Mouse (Mus musculus): ENCODE measurements around the gene Ppp2r5d.

Gene Ppp2r5d

DNA sequence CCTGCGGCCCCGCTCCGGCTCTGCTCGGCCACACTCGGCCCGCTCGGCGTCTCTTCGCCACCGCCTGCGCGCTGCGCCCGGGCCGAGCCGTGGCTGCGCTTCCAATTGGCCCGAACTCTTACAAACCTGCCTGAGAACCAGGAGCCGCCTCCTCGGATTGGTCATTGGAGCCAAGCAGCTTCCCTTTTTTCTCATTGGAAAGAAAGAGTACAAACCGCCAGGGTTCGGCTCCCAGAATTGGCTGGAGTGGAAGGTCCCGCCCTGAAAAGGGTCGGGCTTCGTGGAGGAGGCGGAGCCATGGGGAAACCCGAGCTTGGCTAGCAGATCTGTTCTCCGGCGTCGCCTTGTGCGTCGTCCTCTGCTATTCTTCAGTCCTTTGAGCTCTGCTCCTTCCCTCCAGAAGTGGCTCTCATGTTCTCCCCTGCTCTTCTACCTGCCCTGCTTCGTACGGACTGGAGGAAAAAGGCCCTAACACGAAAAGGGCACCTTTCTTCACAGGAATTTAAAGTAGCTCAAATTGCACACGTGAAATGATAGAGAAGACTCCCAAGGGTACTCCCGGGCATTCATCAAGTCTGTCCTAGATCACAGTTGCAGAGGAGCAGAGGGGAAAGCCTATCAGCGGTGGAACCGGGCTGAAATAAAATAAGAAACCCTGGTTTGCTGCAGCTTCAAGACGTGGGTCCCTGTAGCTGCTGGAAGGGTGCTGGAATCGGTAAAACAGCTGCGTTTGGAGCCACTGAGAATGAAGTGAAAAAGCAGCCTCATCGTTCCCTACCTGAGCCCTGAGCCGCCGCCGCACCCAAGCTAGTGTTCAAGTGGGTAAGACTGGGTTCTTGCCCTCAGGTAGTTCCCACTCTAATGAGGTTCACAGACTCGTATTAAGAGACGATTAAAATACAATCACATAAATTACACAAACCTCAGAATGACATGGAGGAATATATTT, at the start of gene Ppp2r5d:
Ppp2r5d (minus strand) TSS at position 225 of the 949 bp plus-strand sequence.
- DNase-seq (ENCODE audit: low read depth, low spot score): peak; percentile 97

DNA sequence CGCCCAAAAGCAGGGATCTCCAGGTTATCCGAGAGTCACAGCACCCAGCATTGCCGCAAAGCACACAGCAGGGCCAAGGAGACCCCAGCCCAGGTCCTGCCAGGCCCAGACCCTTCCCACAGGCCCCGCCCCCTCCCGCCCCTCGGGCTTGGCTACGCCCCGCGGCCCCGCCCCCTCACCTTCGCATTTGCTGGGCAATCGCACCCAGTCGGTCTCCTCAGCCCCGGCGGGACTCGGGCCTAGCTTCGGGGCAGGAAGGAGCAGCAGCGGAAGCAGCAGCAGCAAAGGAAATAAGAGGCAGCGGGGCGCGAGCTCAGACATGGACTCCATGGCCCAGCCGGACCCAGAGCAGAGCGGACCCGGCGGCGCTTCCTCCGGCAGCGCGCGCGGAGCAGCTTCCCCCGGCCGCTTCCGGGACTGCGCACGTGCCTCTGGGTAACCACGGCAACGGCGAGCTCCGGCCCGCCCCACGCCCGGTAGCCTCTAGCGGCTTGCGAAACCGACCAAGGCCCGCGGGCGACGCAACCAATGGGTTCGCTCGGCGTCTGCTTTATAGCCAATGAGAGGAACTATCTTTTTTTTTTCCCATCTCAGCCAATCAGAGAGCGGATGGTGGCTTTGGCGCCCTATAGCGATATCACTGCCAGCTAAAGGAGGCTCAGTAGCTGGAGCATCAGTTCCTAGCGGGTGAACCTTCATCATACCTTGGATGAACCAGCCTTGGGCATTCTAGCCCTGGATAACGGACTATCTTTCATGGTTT, 47.1 kb upstream of the Ppp2r5d start, which contains the start of gene Cnpy3:
Cnpy3 (minus strand) TSS at position 421 of the 763 bp plus-strand sequence.
- DNase-seq (ENCODE audit: low read depth, low spot score): peak; percentile 100

DNA sequence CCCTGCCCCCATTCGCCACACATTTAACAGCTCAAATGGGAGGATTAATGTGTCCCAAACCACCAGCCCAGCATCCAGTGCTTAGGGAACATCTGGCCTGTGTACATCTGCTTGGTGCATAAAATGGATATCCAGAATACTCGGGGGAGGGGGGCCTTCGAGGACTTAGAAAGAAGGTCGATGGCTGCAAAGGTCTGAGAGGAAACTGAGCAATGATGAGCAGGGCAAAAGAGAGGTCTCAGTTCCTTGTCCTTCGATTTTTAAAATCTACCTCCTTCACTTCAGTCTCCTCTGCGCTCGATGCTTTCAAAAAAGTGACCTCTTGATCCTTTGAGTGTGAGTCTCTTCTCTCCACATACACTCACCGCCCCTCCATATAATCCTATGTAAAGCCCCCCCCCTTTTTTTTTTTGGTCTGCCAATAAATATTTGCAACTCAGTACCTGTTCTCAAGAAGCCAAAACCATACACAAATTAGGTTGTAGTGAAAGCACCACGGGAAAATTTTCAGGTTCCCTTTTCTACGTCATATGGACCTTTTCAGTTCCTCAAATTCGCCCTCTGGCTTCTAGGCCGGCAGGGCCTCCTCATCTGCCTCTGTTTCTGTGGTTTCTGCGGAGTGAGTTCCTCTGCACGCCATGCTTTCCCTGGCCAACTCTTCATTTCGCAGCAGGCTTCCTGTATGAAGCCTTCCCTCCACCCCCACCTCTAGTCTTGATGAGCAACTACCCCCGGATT, 46.3 kb upstream of the Ppp2r5d start:
- peak; percentile 85 for DNase-seq (ENCODE audit: low read depth, low spot score)

DNA sequence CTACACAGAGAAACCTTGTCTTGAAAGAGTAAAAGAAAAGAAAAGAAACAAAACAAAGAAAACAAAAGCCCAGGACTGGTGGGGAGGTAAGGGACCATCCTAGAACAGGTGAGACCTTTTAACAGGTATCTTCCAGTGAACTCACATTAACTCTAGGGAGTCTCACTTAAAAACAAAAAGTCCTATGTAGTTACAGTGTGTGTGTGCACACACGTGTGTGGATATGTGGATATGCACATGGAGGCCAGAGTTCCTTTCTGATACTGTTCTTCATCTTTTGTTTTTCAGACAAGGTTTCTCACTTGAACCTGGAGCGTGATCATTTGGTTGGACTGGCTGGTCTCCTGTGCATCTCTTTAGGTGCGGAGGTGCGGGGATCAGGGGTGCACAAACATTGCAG, 45.7 kb upstream of the Ppp2r5d start:
- DNase-seq (ENCODE audit: low read depth, low spot score): no peak

DNA sequence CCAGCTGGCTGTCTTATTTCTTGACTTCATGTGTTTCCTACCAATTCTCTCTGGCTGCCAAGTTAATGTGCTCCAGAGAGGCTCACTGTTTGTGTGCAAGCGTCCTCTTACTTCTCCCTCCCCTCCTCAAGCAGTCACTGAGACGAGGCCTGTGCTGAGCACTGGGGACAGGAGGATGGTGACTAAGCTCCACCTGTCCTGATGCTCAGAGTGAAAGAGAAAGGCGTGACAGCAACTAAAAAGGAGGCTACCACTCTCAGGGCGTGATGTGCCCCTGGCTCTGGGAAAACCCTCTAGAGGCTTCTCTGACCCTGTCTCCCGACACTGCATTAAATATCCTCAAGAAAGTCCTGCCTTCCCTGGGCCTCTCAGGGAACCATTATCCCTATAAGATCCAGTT, 44.4 kb upstream of the Ppp2r5d start:
- no peak for DNase-seq (ENCODE audit: low read depth, low spot score)

DNA sequence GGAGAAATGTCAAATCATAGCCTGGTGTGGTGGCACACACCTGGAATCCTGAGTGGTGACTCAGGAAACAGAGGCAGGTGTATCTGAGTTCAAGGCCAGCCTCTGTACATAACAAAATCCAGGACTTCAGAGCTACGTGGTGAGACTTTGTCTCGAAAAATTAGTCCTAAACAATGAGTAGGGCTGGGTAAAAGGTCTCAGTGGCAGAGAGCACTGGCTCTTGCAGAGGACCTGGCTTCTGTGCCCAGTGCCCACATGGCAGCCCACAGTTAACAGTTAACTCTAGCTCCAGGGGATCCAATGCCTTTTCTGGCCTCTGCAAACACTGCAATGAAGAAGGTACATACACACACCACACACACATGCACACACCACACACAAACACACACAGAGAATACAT, 42.9 kb upstream of the Ppp2r5d start:
- DNase-seq (ENCODE audit: low read depth, low spot score): no peak

DNA sequence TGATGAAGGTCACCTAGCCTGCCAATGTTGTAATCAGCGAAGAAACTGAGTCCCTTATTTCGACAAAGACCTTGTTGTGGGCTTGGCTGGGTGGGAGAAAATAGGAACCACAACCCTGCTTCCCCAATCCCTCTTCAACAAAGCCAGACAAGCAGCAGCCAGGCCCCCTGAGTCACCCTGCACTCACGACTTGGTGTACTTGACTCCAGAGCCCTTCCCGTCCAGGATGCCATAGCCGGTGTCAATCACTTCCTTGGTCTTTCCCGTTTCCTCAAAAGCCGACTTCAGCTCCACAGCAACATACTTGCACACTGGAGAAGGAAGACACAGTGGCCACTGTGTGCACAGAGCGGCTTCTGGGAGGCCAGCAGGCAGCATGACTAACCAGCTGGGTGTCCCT, 42.3 kb upstream of the Ppp2r5d start:
- DNase-seq (ENCODE audit: low read depth, low spot score): no peak

DNA sequence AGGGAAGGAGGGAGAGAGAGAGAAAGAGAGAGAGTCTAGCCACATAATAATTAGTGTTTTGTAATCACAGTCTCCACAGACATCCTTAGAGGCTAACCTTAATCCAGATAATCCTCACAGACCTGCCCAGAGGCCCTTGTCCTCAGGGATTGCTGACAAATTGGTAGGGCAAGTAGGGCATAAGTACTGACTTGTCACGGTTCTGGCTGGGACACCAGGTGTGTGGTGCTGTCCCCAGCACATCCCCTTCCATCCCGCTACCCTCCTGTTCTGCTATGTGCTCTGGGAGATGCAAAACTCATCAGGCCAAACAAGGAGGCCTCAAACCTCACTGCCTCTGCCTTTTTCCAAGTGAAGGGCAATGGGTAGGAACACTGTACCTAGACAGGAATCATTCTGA, 40.6 kb upstream of the Ppp2r5d start:
- no peak for DNase-seq (ENCODE audit: low read depth, low spot score)

DNA sequence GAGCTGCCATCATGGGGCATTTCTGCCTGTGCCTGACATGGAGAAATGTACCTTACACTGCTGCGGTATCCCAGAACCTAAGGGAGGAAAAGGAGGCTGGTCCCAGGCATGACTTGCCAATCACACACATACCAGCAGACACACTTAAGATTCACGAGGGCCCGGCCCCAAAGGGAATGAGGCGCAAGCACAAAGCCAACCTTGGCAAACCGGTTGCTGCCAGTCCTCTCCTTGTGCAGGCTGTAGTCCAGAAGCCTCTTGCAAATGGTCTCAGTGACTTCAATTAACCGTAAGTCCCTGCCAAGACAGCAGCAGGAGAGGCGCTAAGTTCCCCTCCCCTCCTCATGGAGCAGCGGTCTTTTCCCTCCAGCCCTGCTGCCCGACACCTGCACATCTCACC, 38.1 kb upstream of the Ppp2r5d start:
- DNase-seq (ENCODE audit: low read depth, low spot score): no peak

DNA sequence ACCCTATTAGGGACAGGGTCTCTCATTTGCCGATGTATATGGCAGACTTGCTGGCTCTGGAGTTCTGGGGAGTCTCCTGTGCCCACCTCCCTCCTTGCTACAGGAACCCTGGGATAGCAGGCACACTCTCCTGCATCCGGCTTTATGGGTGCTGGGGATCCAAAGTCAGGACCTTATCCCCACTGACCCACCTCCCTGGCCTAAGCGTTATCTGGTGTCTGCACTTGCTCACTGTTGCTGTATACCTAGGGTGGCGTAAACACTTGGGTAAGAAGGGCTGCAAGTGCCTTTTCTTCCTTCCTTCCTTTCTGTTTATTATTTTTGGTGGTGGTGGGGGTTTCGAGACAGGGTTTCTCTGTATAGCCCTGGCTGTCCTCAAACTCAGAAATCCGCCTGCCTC, 36.4 kb upstream of the Ppp2r5d start:
- DNase-seq (ENCODE audit: low read depth, low spot score): no peak

DNA sequence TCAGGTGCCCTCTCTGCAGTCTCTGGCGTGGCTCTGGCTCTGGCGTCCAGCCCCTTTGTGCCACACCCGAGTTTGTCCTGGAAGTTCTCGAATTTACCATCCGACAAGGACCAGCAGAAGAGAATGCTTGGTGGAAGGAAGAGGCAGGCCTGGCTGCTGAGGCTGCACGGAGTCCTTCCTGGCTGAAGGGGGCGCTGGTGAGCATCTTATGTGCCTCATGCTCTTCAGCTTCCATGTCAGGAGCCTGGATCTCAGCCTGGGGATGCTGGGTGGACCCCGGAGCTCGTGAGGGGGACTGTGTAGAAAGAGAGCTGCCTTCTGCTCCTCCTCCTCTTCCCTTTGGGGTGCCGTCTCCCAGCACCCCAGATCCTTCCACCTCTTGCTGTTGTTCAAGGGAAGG, 31.2 kb upstream of the Ppp2r5d start:
- DNase-seq (ENCODE audit: low read depth, low spot score): peak; percentile 34

DNA sequence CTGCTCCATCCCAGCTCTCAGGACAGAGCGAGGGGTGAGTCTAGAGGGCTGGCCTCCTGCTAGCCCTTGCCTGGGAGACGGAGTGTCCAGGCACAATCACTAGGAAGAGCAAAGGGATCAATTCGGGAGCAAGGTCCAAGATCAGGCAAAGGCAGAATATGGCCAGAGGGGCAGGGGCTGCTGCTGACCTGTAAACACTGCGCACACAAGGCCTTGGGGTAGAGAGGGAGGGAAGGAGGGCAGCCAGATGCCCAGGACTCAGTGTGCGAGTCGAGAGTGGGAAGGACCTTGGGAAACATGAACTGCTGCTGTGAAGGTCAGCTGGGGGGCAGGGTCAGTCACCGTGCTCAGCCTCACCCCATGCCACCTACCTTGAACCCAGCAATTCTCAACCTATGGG, 30.4 kb upstream of the Ppp2r5d start:
- DNase-seq (ENCODE audit: low read depth, low spot score): no peak

DNA sequence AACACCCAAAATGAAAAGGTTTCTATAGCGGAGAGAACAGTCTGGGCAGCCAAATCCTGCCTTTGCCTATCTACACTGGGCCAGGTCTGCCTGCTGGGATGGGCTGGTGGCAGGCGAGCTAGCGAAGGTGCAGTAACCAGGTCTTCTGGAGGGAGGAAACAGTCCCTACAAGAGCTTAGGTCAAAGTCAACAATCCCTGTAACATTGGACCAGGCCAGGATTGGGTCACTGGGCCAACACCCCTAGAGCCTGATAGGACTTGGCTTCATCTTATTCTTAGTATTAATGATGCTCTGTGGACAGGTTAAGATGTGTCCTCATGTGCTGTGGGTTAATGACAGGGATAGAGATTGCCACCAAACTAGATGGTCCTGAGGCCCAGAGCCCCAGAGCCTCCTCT, 29.1 kb upstream of the Ppp2r5d start:
- no peak for DNase-seq (ENCODE audit: low read depth, low spot score)

DNA sequence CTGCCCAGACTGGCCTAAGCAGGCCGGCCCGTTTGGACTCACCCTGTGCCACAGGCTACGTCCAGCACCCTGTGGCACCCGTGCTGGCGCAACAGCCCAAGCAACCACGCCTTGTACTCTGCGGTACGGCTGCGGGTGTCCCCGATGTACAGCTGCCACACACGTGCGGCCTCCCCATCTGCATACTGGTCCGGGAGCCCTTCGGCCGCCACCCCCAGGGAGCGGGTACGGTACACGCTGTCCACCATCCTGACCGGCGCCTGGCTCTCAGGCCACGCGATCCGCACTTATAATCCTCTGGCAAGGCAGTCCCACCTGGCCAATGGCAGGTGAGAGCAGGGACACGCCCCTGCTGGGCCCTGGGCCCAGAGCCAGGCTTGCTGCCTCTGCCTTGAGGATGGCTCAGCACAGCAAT, 24.0 kb upstream of the Ppp2r5d start, which contains the start of gene Gnmt:
Gnmt (minus strand) TSS at position 265 of the 415 bp plus-strand sequence.
- no peak for DNase-seq (ENCODE audit: low read depth, low spot score)

DNA sequence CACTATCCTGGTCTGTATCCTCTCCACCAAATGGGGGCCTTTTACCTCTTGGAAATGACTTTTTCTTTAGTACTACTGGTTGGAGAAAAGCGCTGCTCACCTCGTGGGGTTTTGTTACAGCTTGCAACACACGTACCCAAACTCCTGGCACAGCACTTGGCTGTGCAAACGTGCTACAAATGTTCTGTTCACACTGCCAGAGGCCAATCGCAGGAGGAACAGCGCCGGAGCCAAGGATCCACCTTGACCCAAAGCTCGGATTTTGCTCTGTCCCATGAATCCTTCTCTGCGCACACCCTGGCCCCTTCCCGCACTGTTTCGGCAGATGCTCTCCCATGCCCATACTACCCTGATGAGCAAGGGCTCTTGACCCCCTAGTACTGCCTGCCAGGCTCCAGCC, 23.6 kb upstream of the Ppp2r5d start:
- no peak for DNase-seq (ENCODE audit: low read depth, low spot score)

DNA sequence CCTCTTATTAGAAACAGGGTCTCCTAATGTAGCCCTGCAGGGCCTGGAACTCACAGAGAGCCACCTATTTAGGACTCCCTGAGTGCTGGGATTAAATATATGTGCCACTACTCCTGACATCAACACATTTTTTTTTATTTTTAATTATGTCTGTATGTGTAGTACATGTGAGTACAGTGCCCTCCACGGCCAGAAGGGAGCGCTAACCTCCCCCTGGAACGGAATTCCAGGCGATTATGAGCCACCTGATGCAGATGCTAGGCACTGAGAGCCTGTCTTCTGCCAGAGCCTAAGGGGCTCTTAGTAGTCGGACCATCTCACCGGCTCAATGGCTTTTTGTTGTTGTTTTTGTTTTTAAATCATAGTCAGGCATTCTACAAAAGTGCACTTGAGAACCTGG, 23.1 kb upstream of the Ppp2r5d start:
- no peak for DNase-seq (ENCODE audit: low read depth, low spot score)

DNA sequence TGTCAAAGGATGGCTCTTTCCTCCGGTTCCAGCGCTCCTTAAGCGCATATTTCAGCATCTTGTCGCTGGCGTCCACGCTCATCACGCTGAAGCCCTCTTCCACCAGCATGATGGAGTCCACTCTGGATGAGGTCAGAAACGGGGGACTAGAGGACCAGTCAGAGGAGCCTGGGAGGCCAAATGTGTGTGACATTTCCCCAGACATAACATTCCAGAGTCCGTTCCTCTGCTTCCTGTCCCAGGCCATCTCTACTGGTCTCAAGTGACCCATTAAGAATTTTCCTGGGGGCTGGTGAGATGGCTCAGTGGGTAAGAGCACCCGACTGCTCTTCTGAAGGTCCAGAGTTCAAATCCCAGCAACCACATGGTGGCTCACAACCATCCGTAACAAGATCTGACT, 22.4 kb upstream of the Ppp2r5d start:
- DNase-seq (ENCODE audit: low read depth, low spot score): no peak

DNA sequence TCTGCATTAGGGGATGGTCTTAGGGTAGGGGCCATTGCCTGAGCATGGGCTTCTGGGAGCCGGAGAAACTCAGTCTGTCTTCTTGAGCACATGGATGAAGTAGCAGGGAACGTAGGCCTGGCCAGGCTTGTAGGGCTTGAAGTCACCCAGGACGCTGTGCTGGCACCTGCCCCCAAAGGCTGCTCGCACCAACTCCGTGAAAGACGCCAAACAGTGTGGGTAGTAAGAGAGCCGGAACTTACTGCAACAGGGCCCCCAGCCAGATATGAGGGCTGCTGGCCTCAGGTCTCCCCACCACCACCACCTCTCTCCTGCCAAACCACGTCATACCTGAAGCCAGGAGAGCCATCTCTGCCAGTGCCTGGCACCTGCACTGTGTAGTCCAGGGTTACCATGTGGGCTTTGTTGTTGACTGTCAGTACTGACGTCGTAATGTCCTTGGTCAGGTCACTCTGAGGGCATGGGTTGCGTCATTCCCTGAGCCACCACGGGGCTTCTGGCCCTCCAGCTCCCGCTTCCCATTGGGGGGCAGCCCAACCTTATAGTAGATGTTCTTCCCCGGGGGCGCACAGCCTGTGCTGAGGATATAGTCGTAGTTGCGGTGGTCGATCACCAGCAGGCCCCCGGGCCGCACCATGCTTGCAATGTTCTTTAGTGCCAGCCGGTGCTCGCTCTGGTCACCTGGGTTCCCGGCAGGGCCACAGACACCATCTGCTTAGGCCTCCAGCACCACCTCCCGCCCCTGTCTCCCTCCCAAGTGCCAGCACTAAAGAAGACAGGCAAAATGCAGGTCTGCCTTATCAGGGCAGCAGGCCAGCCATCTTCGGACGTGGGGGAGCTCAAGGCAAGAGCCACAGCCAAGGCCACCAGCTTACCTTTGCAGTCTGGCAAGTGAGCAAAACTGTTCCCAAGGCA, 21.1 kb upstream of the Ppp2r5d start:
- no peak for DNase-seq (ENCODE audit: low read depth, low spot score)

DNA sequence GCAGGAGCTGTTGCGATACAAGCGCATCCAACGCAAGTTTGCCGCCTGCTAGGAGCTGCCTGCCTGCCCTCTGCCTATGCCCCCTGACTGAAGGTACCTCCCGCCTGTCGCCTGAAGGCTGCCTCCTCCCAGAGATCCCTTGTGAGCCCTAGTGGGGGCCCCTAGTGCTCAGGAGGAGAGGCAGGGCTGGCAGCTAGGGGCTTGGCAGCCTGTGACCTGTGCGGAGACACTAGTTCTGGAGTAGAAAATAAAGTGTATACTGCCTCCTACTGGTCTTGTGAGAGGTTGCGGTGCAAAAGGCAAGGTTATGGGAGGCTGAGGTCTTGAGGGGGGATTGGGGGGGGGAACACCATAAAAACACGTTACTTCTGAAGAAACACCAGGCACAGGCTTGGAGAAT, 20.4 kb upstream of the Ppp2r5d start:
- peak; percentile 65 for DNase-seq (ENCODE audit: low read depth, low spot score)

DNA sequence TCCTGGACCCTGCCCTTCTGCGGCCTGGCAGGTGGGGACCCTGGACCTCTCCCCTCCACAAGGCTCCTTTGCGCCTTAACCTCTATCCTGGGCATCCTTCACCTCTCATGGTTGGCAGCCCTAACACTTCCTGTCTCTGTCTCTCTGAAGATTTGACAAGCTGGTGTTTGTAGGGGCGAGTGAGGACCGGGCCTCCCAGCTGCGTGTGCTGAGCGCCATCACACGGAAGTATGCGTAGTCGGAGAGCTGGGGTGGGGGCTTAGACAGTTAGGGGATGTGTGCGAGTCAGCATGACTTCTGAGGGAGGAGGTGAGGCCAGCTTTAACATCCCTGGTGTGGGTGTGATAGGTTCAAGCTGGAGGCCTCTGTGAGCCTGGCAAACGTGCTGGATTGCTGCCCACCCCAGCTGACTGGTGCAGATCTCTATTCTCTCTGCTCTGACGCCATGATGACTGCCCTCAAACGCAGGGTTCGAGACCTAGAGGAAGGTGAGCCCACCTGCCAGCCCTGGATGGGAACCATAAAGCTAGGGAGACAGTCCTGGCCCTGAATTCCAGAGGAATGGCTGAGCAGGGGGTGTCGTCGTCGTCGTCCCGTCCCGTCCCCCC, 19.7 kb upstream of the Ppp2r5d start:
- DNase-seq (ENCODE audit: low read depth, low spot score): no peak

Data from CD4-positive helper T cell, adult 2 months (primary cell).